Mouse (Mus musculus): Measurements from ENCODE around the gene Zfyve1. TPM values are rescaled to one million over a fixed set of nuclear protein-coding genes. Genes with fewer than 3 reads are reported as not detected.
"Not testable (repeated sequence)": the region's sequence is repeated elsewhere in the genome, so short reads cannot be mapped to it uniquely, and the experiment has no call there.

The Zfyve1 gene
- polyA plus RNA-seq, 1 experiment: 47.6 TPM

DNA sequence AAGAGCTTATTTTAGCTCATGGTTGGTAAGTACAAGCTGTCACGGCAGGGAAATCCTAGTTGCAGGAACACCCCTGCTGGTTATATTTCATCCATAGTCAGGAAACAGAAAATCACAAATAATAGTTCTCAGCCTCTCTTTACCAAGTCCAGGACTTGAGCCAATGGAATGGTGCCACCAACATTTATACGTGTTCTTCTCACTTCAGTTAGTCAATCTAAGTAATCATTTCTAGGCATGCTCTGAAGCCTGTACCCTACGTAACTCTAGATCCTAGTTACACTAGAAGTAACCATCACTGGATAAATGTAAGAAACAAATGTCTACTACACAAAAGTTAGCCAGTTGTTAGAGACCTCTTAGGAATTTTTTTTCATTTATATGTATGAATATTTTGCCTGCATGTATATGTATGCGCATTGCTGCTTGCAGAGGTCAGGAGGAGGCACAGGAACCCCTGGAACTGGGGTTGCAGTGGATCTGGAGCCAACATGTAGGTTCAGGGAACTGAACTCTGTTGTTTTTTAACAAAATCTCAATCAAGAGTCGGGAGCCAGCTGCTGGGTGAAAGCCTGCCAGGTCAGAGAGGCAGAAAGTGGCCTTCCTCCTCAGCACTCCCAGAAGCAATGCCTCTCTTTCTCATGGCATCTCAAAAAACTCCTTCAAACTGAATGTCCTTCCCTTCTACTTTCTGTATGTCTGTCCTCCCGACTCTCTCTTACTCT, 25.2 kb upstream of the Zfyve1 start:
- 54% methylated on average over 6 of the region's 6 CpGs for WGBS
- TF ChIP-seq CTCF (IDR thresholded peaks at IDR 0.05; ENCODE audit: borderline replicate concordance, insufficient read depth, low read depth, low read length): no peak
- no peak for TF ChIP-seq POLR2A (IDR thresholded peaks at IDR 0.05; ENCODE audit: borderline replicate concordance, insufficient read depth, low read length)
- no peaks in the 10 kb centered on the region for H3K27me3 ChIP-seq (ENCODE audit: control insufficient read depth, insufficient read depth, low read length)

DNA sequence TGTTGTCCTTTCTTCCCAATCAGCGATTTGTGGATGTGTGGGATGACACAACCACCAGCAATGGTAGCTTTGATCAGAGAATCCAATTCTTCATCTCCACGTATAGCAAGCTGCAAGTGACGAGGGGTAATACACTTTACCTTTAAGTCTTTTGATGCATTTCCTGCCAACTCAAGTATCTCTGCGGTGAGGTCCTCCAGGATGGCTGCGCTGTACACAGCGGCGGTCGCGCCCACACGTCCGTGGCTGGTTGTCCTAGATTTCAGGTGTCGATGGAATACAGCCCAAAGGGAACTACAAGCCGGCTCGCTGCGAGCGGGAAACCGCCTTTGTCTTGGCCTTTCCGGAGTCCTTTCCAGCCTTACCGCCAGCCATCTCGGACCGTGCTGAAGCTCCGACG, 23.7 kb upstream of the Zfyve1 start:
- 77% methylated on average over 23 of the region's 23 CpGs for WGBS
- H3K4me1 ChIP-seq (ENCODE audit: control insufficient read depth, insufficient read depth, low read length); H3K27ac ChIP-seq (ENCODE audit: insufficient read depth, low read length); H3K4me3 ChIP-seq (replicated peaks; ENCODE audit: insufficient read depth, low read depth, low read length); H3K27me3 ChIP-seq (ENCODE audit: control insufficient read depth, insufficient read depth, low read length); DNase-seq: not testable (repeated sequence)

More for the DNA sequence above, 25.2 kb upstream of the Zfyve1 start:
- Histone ChIP-seq H3K4me1 (ENCODE audit: control insufficient read depth, insufficient read depth, low read length) (no peaks in the 10 kb centered on the region), H3K4me3 (replicated peaks; ENCODE audit: insufficient read depth, low read depth, low read length) (no peak overlapping the region), H3K27ac (ENCODE audit: insufficient read depth, low read length) (no peak overlapping the region)
- no peak for DNase-seq

DNA sequence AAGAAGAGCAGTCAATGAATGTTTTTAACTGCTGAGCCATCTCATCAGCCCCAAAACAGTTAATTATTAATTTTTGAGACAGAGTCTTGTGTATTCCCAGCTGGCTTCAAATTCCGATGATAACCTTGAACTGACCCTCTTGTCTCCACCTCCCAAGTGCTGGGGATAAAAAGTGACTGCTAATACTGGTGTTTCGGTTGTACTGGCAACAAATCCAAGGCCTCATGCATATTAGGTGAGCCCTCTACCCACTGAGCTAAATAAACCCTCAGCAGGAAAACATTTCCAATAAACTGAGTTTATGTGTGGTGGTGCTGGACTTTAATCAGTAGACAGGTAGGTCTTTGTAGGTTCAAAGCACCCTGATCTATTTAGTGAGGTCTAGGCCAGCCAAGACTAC, 22.0 kb upstream of the Zfyve1 start:
- 76% methylated on average over 2 of the region's 2 CpGs for WGBS
- TF ChIP-seq POLR2A (IDR thresholded peaks at IDR 0.05; ENCODE audit: borderline replicate concordance, insufficient read depth, low read length) (no peak), CTCF (IDR thresholded peaks at IDR 0.05; ENCODE audit: borderline replicate concordance, insufficient read depth, low read depth, low read length) (no peak)
- H3K27ac ChIP-seq (ENCODE audit: insufficient read depth, low read length): no peak overlapping the region

DNA sequence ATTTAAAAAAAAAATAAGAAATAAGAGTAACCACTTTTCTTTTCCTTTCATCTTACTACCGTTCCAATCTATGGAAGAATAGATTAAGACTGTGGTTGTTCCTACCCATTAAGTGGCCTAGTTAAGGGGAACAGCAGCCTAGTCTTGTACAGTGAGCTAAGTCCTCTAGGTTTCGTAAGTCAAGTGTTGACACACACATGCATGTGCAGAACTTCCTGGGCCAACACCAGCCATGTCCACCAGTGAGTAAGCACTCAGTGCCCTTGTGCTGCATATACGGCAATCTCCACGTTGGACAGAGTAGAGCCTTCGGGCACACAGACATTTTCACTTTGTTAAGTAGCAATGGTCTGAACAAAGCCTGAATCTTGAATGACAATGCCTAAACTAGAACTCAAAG, 20.2 kb upstream of the Zfyve1 start:
- no peak overlapping the region for H3K27ac ChIP-seq (ENCODE audit: insufficient read depth, low read length)
- TF ChIP-seq POLR2A (IDR thresholded peaks at IDR 0.05; ENCODE audit: borderline replicate concordance, insufficient read depth, low read length) (no peak), CTCF (IDR thresholded peaks at IDR 0.05; ENCODE audit: borderline replicate concordance, insufficient read depth, low read depth, low read length) (no peak)
- no peak overlapping the region for H3K4me3 ChIP-seq (replicated peaks; ENCODE audit: insufficient read depth, low read depth, low read length)
- no peaks in the 10 kb centered on the region for H3K27me3 ChIP-seq (ENCODE audit: control insufficient read depth, insufficient read depth, low read length)
- no peak for DNase-seq
- no peaks in the 10 kb centered on the region for H3K4me1 ChIP-seq (ENCODE audit: control insufficient read depth, insufficient read depth, low read length)
- 94% methylated on average over 5 of the region's 5 CpGs for WGBS

More for the DNA sequence above, 22.0 kb upstream of the Zfyve1 start:
- Histone ChIP-seq H3K4me1 (ENCODE audit: control insufficient read depth, insufficient read depth, low read length) (no peaks in the 10 kb centered on the region), H3K27me3 (ENCODE audit: control insufficient read depth, insufficient read depth, low read length) (no peaks in the 10 kb centered on the region), H3K4me3 (replicated peaks; ENCODE audit: insufficient read depth, low read depth, low read length) (no peak overlapping the region)
- DNase-seq: no peak

DNA sequence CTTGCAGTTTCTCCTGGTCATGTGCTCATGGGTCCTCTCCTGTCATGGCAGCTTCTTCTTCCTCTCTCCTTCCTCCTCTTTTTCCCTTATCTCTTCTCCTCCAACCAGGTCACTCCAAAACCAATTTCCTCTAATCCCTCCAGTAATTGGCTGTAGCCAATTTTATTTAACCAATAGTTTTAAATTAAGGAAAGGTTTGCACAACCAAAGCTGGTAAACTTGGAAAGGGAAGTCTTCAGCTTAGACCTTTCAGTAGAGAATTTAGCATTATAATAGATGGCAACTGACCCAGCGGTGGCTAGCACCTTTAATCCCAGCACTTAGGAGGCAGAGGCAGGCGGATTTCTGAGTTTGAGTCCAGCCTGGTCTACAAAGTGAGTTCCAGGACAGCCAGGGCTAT, 9.4 kb upstream of the Zfyve1 start:
- H3K27me3 ChIP-seq (ENCODE audit: control insufficient read depth, insufficient read depth, low read length); DNase-seq; H3K4me3 ChIP-seq (replicated peaks; ENCODE audit: insufficient read depth, low read depth, low read length); H3K27ac ChIP-seq (ENCODE audit: insufficient read depth, low read length); H3K4me1 ChIP-seq (ENCODE audit: control insufficient read depth, insufficient read depth, low read length): not testable (repeated sequence)
- 97% methylated on average over 2 of the region's 2 CpGs for WGBS

DNA sequence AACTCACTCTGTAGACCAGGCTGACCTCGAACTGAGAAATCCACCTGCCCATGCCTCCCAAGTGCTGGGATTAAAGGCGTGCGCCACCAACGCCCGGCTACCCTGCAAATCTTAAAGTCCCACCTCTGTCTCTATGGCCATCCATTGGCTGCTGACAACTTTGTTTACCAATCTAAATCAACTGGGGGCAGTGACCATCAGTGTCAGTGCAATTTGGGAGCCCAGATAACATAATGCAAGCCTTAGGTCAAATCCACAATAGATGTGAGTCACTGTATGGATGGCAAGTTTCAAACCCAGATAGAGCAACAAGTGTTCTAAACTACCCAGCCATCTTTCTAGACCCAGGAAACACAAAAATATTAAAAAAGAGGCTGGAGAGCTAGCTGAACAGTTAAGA, 5.3 kb upstream of the Zfyve1 start:
- Histone ChIP-seq H3K4me3 (replicated peaks; ENCODE audit: insufficient read depth, low read depth, low read length) (no peak overlapping the region), H3K27ac (ENCODE audit: insufficient read depth, low read length) (no peak overlapping the region), H3K27me3 (ENCODE audit: control insufficient read depth, insufficient read depth, low read length) (no peaks in the 10 kb centered on the region), H3K4me1 (ENCODE audit: control insufficient read depth, insufficient read depth, low read length) (no peaks in the 10 kb centered on the region)
- 95% methylated on average over 5 of the region's 5 CpGs for WGBS
- DNase-seq: no peak
- TF ChIP-seq CTCF (IDR thresholded peaks at IDR 0.05; ENCODE audit: borderline replicate concordance, insufficient read depth, low read depth, low read length): no peak
- TF ChIP-seq POLR2A (IDR thresholded peaks at IDR 0.05; ENCODE audit: borderline replicate concordance, insufficient read depth, low read length): no peak

DNA sequence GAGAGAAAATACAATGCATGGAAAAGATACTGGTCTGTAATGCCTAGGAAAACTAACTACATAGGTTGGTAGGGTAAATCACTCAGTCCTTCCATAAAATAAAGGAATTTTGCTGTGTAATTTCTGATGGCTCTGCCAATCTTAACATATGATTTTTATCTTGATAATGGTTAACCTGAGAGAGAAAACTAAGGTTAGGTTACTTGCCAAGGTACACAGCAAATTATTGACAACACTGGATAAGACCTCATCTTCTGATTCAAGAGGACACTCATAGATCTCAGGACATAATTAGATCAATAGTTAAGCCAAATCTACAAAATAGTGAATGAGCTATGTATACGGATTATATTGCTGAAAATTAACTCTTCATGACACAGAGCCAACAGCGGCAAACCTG, 859 bp upstream of the Zfyve1 start:
- WGBS: 71% methylated on average over 2 of the region's 2 CpGs

DNA sequence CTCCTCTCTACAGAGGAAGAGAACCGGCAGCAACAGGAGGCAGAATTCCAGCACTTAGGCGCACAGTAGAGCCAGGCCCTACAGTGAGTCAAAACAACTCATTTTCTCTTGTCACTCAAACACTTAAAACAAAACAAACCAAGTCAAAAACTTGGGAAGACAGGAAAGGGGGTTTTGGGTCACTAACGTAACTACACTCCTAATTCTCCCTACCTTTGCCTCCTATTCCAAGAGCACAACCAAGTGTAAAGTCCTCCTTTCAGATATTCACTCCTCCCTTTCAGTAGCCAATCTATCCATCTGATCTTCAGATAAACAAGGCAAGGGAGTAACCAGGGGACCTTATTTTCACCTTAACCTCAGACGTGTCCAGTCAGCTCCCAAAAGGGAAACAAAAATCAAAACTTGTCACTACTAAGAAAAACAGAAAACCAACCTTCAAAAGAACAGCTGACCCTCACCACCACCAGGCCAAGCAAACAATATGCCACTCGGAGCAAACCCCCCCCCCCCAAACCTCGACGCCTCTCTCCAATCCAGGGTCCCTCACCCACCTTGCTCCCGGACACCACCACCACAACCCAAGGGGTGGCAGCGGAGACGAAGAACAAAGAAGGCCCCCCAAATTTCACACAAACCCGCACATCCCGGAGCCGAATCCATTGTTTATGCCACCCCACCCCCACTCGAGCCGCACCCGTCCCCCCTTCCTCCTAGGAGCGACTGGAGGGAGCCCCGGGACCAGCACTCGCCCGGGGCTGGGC, 649 bp downstream of the Zfyve1 start:
- no peak for TF ChIP-seq CTCF (IDR thresholded peaks at IDR 0.05; ENCODE audit: borderline replicate concordance, insufficient read depth, low read depth, low read length)
- no peak for TF ChIP-seq POLR2A (IDR thresholded peaks at IDR 0.05; ENCODE audit: borderline replicate concordance, insufficient read depth, low read length)
- WGBS: 1% methylated on average over 20 of the region's 20 CpGs
- no peak for DNase-seq
- Histone ChIP-seq H3K27me3 (ENCODE audit: control insufficient read depth, insufficient read depth, low read length) (no peaks in the 10 kb centered on the region), H3K4me1 (ENCODE audit: control insufficient read depth, insufficient read depth, low read length) (no peaks in the 10 kb centered on the region; the same call in none of the 2 replicates), H3K27ac (ENCODE audit: insufficient read depth, low read length) (peak overlapping the region; percentile 31; the same call in 1 of the 2 replicates), H3K4me3 (replicated peaks; ENCODE audit: insufficient read depth, low read depth, low read length) (peak overlapping the region; percentile 74)

More for the DNA sequence above, 859 bp upstream of the Zfyve1 start:
- Histone ChIP-seq H3K4me3 (replicated peaks; ENCODE audit: insufficient read depth, low read depth, low read length) (no peak overlapping the region), H3K27me3 (ENCODE audit: control insufficient read depth, insufficient read depth, low read length) (no peaks in the 10 kb centered on the region), H3K4me1 (ENCODE audit: control insufficient read depth, insufficient read depth, low read length) (no peaks in the 10 kb centered on the region; the same call in none of the 2 replicates), H3K27ac (ENCODE audit: insufficient read depth, low read length) (no peak overlapping the region)
- TF ChIP-seq POLR2A (IDR thresholded peaks at IDR 0.05; ENCODE audit: borderline replicate concordance, insufficient read depth, low read length): no peak
- no peak for DNase-seq
